Mouse (Mus musculus): ENCODE results near the gene Krtap19-3.

The Krtap19-3 gene

GRCm38 (mm10) chr16:88877938-88878337, at the start of gene Krtap19-3:
Krtap19-3 (minus strand) TSS chr16:88878038.
- no peak for DNase-seq (ENCODE audit: low read depth, low spot score)

DNA sequence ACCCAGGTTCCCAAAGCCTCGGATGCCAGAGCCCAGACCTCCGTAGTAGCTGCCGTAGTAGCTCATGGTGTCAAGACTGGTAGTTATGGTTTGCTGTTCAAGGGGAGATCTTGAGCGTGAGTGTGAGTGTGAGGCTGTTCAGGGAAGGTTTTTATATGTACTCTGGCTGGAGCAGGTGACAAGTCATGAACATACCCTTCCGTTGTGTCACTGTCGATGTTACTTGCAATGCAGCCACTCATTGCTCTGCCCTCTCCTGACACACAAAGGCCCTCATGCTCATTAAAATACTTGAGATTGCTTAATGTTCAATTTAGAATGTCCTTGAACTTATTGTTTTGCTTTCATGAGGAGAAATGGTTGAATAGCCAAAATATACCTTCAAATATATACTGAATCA, 18.5 kb upstream of the Krtap19-3 start, which contains the start of gene Krtap19-5:
Gene Krtap19-5, minus strand, starts transcription at position 101 of the 400 bp plus-strand sequence.
- no peak for DNase-seq (ENCODE audit: low read depth, low spot score)

DNA sequence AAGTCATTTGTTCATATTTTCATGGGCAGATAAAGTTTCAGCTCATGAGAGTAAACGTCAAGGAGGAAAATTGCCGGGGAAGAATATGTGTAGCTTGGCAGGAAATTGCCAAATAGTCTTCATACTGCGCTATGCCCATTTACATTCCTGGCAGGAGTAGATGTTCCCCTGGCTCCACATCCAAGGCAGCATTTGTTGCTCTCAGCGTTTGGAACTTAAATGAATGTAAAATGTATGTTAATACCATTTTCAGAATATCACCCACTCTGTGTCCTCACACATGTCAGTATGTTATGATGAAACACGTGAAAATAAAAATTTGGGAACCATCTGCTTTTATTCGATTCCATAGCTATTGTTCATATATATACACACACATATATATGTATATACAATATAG, 9.0 kb upstream of the Krtap19-3 start:
- no peak for DNase-seq (ENCODE audit: low read depth, low spot score)

DNA sequence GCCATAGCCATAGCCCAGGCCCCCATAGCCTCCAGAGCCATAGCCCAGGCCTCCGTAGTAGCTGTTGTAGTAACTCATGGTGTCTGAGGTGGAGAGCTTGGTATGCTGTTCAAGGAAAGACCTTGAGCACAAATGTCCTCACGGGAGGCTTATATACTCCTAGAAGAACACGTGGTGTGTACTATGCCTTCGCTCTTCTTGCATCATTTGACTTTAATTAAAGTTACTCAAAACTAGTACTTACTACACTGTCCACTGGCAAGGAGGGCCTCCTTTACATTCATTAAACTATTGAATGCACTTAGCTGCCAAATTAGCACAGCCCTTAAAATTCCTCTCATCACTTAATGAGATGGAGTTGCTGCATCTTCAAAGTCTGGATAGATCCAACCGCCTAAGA, 7.2 kb upstream of the Krtap19-3 start, which contains the start of gene Krtap19-4:
Gene Krtap19-4, minus strand, starts transcription at position 101 of the 400 bp plus-strand sequence.
- no peak for DNase-seq (ENCODE audit: low read depth, low spot score)

- no peak for DNase-seq (ENCODE audit: low read depth, low spot score)
Observed at GRCm38 (mm10) chr16:88874169-88874568, 3.7 kb downstream of the Krtap19-3 start, which contains the start of gene Krtap19-2. Krtap19-2 (minus strand) TSS chr16:88874269.

DNA sequence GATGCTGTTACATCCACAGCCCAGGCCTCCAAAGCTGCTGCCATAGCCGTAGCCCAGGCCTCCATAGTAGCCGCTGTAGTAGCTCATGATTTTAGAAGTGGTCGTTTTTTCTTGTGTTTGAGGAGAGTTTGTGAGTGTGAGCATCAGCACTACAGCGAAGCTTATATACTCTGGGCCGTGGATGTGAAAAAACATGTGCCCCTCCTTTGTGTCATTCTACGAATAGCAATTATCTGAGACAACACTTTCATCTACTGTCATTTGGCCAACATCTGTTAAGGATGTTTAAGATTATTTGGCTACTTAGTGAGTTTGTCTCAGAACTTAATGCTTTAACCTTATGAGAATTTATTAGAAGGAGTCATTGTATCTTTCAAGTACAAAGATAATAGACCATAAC, 8.5 kb downstream of the Krtap19-3 start, which contains the start of gene Krtap19-1:
Gene Krtap19-1, minus strand, starts transcription at position 101 of the 400 bp plus-strand sequence.
- no peak for DNase-seq (ENCODE audit: low read depth, low spot score)

- DNase-seq (ENCODE audit: low read depth, low spot score): no peak
Observed at GRCm38 (mm10) chr16:88864887-88865407, 12.9 kb downstream of the Krtap19-3 start.

- peak; percentile 41 for DNase-seq (ENCODE audit: low read depth, low spot score)
Observed at GRCm38 (mm10) chr16:88851450-88851849, 26.4 kb downstream of the Krtap19-3 start.

DNA sequence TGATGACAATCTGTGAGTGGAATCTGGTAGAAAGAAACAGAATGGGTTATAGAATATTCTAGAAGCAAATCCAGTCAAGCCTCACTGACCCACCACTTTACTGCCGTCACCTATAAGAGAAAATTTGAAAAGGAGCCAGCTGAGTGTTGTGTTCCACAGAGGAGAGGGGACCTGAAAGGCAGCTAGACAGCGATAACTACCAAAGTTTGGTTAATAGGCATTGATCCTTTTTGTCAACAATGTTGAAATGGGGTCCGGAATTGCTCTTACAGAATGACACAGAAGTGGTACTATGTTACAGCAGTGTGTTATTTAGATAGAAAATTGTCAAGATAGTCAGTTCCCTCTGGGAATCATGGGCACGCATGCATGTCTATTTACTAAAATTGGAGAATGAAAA, 29.3 kb downstream of the Krtap19-3 start:
- no peak for DNase-seq (ENCODE audit: low read depth, low spot score)

GRCm38 (mm10) chr16:88847363-88847762, 30.5 kb downstream of the Krtap19-3 start:
- DNase-seq (ENCODE audit: low read depth, low spot score): no peak
